Mouse (Mus musculus) monocyte, adult 59 days (primary cell): ENCODE measurements around the gene Olfr574. TPM values are rescaled to one million over a fixed set of nuclear protein-coding genes. Genes with fewer than 3 reads are reported as not detected.

Experiments used
- total RNA-seq, 2 experiments: library from RNA; stranded (reverse); gene quantifications; one replicate each; pipeline ENCODE4 v1.2.4; 2023

The Olfr574 gene
- total RNA-seq, result not detected

GRCm38 (mm10) chr7:102948167-102948566, at the start of gene Olfr574:
Olfr574 (plus strand) TSS chr7:102948467.

GRCm38 (mm10) chr7:102917032-102917875, 31.0 kb upstream of the Olfr574 start, which contains the start of gene Olfr571:
Olfr571 (minus strand) TSS chr7:102917536.

GRCm38 (mm10) chr7:102924109-102924508, 24.2 kb upstream of the Olfr574 start, which contains the start of gene Olfr572:
Olfr572 (plus strand) TSS chr7:102924409.

GRCm38 (mm10) chr7:102942475-102942874, 5.8 kb upstream of the Olfr574 start, which contains the start of gene Olfr573-ps1:
Olfr573-ps1 (minus strand) TSS chr7:102942575.

GRCm38 (mm10) chr7:102958593-102958992, 10.3 kb downstream of the Olfr574 start, which contains the start of gene Olfr575:
Olfr575 (minus strand) TSS chr7:102958775.

GRCm38 (mm10) chr7:102962360-102962759, 14.1 kb downstream of the Olfr574 start, which contains the start of gene Olfr576:
Olfr576 (plus strand) TSS chr7:102962660.

GRCm38 (mm10) chr7:102975843-102976242, 27.6 kb downstream of the Olfr574 start, which contains the start of gene Olfr577:
Olfr577 (minus strand) TSS chr7:102975943.

GRCm38 (mm10) chr7:102989224-102989623, 41.0 kb downstream of the Olfr574 start, which contains the start of gene Olfr578:
Olfr578 (minus strand) TSS chr7:102989324.

Other genes starting within 250 kb of the Olfr574 start
- not detected for gene Olfr558, start 246.3 kb upstream of the Olfr574 start, total RNA-seq
- not detected for gene Olfr33, start 229.4 kb upstream of the Olfr574 start, total RNA-seq
- not detected for gene Olfr559, start 221.0 kb upstream of the Olfr574 start, total RNA-seq
- not detected for gene Olfr560, start 189.1 kb upstream of the Olfr574 start, total RNA-seq
- gene Olfr78, start 189.0 kb upstream of the Olfr574 start, total RNA-seq, result not detected
- not detected for gene Olfr561, start 177.2 kb upstream of the Olfr574 start, total RNA-seq
- gene Olfr564, start 145.0 kb upstream of the Olfr574 start, total RNA-seq, result not detected
- not detected for gene Olfr566, start 89.7 kb upstream of the Olfr574 start, total RNA-seq
- not detected for gene Olfr568, start 71.3 kb upstream of the Olfr574 start, total RNA-seq
- not detected for gene Olfr569, start 57.6 kb upstream of the Olfr574 start, total RNA-seq
- not detected for gene Olfr570, start 53.9 kb upstream of the Olfr574 start, total RNA-seq
- not detected for gene Olfr571, start 30.9 kb upstream of the Olfr574 start, total RNA-seq
- gene Olfr572, start 24.1 kb upstream of the Olfr574 start, total RNA-seq, result not detected
- not detected for gene Olfr573-ps1, start 5.9 kb upstream of the Olfr574 start, total RNA-seq
- not detected for gene Olfr575, start 10.3 kb downstream of the Olfr574 start, total RNA-seq
- not detected for gene Olfr576, start 14.2 kb downstream of the Olfr574 start, total RNA-seq
- not detected for gene Olfr577, start 27.5 kb downstream of the Olfr574 start, total RNA-seq
- not detected for gene Olfr578, start 40.9 kb downstream of the Olfr574 start, total RNA-seq
- not detected for gene Olfr582, start 89.6 kb downstream of the Olfr574 start, total RNA-seq
- gene Olfr583, start 102.8 kb downstream of the Olfr574 start, total RNA-seq, result not detected
- not detected for gene Olfr584, start 133.4 kb downstream of the Olfr574 start, total RNA-seq
- not detected for gene Olfr585, start 149.3 kb downstream of the Olfr574 start, total RNA-seq
- gene Olfr586, start 177.2 kb downstream of the Olfr574 start, total RNA-seq, result not detected
- gene Olfr588-ps1, start 192.4 kb downstream of the Olfr574 start, total RNA-seq, result not detected
- not detected for gene Olfr589, start 207.9 kb downstream of the Olfr574 start, total RNA-seq
- not detected for gene Olfr591, start 229.9 kb downstream of the Olfr574 start, total RNA-seq
- gene Olfr592, start 236.3 kb downstream of the Olfr574 start, total RNA-seq, result not detected